Mouse (Mus musculus) yolk sac, embryonic 10.5 days (tissue): ENCODE measurements around the gene Icam5.
"Not testable (repeated sequence)": the region's sequence is repeated elsewhere in the genome, so short reads cannot be mapped to it uniquely, and the experiment has no call there.

Experiments
- DNase-seq: peaks from one replicate; pipeline ENCODE4 v3.0.0-alpha.2; 2017; ENCODE audit warnings: low spot score

Icam5 gene

DNA sequence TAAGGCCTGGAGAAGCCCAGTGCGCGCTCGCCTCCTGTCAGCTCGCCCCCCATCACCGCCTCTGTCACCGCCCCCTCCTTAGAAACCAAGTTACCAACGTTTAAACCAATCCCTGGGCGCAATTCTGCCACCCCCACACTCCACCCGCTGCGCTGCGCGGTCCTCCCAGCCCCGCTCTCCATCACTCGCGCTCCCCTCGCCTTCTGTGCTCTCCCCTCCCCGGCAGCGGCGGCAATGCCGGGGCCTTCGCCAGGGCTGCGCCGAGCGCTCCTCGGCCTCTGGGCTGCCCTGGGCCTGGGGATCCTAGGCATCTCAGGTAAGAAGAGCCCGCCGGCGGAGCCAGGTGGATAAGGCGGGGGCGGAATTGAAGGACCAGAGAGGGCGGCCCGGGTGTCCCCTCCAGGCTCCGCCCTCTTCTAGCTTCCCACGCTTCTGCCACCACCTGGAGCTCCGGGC lies at the start of gene Icam5:
Gene Icam5, plus strand, starts transcription at position 178 of the 456 bp plus-strand sequence.
- no peak for DNase-seq

DNA sequence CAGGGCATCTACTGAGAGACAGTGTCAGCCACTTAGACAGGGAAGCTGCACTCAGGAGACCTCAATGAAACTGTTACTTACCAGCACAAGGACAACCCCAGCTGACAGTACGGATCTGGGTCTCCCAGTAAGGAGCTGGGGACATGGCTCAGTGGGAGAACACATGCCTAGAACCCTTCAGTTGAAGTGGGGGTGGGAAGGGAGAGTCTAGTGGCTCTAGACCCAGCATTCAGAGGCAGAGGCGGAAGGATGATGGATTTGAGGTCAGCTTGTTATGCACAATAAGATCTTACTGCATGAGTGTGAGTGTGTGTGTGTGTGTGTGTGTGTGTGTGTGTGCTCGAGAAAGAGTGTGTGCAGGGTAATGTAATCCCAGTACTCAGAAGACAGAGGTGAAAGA lies 49.7 kb upstream of the Icam5 start:
- DNase-seq, result no peak

DNA sequence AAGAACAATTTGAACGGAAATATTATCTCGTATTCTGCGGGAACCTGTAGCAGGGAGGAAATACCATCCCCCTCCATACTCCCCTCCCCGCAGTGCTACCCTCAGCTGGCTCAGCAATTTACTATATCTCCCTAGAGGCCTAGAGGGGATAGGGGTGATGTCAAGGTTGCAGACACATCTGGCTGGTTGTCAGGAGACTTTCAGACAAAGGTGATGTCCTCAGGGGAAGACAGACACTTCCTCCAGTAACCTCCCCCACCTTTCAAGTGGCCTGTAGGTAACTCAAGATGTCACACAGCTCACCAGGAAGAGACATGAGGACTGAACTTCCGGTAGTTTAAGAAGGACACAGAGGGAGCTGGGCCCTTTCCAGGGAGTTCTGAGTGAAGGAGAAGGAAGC lies 48.7 kb upstream of the Icam5 start:
- no peak for DNase-seq

DNA sequence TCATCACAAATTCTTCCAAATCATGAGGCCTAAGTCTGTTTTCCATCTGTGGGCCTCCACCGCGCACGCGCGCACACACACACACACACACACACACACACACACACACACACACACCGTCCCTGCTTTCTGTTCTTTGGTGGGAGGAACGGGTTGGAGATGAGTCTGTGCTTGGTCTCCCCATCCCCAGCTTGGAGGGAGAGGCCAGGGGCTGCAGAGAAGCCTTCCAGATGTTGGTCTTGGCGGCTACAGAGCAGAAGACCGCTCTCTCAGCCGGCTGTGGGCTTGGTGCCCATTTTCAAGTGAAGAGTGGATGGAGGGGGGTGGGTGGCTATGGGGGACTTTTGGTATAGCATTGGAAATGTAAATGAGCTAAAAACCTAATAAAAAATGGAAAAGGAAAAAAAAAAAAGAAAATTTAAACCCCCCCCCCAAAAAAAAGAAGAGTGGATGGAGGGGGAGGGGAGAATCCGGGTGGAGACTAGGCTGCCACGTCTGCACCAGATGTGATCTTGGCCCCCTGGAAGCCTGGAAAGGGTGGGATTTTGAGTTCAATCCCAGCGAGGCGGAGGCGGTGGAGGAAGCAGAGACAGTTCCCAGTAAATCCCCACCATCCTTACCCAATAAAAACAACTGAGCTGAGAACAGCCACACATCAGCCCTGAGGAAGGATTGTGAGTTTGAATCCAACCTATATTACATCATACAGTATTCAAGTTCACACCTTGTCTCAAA lies 44.8 kb upstream of the Icam5 start:
- DNase-seq, result no peak

DNA sequence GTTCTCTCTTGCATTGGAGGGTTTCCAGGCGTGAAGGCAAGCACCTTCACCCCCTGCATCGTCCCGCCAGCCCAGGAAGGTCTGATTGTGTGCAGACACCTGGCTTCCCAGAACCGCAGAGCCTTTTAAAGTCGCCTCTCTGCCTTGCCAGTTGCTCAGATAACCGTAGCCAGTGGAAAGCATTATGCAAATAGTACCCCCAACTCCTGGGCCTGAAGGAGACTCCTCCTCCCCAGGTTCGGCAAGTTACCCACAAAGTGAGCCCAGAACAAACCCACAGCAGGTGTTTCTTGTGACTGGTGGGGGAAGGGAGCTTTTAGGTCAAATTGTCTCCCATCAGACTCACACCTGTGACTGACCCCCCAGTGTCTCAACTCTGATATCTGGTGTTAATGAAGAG lies 43.9 kb upstream of the Icam5 start:
- no peak for DNase-seq

DNA sequence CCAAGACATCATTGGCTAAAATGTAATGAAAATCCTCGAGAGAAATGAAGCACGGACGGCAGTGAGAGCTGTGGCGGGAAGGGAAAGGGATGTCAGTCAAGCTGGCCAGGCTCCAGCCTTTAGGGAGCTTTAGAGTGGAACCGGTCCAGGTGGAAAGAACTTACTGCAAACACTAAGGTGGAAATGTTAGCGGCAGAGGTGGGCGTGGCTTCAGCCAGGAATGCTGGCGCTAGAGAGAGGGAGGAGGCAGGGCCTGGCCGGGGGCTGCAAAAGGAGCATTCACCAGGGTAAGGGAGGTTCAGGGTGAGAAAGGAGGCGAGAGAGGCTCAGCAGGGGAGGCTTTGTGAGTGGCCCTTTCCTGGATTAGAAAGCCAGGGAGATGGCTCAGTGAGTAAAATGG lies 41.0 kb upstream of the Icam5 start:
- DNase-seq, result peak; percentile 28

DNA sequence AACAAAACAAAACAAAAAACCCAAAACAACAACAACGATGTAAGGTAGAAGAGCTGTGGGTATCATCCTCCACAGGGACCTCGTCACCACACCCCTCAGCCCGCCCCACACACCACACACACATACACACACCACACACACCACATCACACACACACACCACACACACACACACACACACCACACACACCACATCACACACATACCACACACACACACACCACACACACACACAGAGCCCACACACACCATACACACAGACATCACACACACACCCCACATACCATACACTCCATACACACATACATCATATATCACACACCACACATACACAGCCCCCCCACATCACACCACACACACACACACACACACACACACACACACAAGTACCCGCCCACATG lies 40.3 kb upstream of the Icam5 start:
- no peak for DNase-seq

DNA sequence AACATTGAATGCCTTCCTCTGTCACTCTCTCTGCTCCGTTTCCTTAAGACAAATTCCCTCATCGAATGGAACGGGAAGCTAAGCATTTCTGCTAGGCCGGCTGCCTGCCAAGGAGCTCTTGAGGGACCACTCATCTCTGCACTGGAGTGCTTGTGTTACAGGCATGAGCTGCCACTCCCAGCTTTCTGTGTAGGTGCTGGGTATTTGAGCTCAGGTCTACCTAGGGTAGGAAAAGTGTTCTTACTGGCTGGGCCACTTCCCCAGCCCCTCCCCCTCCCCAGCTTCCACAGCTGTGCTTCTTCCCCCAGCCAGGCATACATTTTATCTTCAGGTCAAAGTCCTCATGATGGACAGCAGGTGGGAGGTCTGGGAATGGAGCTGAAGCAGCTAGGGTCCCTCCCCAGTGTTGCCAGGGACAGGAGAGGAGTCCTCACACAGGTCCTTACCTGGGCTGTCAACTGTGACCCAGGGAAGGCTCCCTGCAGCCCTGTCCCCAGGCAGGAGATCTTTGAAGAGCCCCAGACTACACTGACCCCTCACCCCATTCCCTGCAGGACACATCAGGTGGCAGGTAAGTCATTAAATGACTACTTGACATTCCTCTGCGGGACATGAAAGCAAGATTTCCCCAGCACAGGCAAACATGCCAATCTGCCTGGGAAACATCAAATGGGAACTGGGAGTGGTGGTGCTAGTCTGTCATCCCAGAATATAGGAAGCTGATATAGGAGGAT lies 38.5 kb upstream of the Icam5 start:
- DNase-seq, result peak; percentile 87

DNA sequence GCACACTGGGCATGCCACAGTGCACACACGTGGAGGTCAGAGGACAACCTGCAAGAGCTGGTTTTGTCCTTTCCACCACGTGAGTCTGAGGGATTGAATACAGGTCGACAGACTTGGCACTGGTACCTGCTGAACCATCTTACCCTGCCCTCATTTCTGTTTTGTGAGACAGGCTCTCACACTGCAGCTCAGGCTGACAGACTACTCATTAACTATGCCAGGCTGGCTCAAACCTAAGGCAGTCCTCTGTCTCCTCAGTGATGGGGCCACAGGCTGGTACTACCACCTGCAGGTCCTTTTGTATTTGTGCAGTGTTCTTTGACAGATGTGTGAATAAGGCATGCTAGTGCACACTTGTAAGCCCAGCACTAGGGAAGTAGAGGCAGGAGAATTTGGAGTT lies 36.8 kb upstream of the Icam5 start:
- no peak for DNase-seq

DNA sequence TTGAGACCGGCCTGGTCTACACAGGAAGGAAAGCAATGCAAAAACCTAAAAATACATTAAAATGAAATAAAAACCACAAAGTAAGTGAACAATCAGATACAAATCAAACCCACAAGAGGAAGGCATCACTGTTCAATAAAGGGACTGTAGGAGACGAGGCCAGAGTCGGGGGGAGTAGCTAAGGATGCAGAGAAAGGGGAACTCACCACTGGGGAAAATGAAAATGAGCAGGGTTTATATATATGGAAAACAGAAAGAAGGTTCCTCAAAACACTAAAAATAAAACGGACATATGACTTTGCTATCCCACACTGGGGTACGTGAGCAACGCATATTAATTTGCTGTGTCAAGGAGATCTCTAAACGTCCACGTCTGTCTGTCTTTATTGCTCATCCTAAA lies 34.8 kb upstream of the Icam5 start:
- no peak for DNase-seq

DNA sequence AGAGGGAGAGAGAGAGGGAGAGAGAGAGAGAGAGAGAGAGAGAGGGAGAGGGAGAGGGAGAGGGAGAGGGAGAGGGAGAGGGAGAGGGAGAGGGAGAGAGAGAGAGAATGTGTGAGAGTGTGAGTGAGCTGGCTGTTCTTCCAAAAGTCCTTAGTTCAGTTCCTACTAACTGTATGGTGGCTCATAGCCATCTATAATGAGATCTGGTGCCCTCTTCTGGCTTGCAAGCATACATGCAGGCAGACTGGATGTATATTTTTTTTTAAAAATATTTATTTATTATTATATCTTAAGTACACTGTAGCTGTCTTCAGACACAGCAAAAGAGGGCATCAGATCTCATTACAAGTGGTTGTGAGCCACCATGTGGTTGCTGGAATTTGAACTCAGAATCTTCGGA lies 33.5 kb upstream of the Icam5 start:
- DNase-seq, result not testable (repeated sequence)

DNA sequence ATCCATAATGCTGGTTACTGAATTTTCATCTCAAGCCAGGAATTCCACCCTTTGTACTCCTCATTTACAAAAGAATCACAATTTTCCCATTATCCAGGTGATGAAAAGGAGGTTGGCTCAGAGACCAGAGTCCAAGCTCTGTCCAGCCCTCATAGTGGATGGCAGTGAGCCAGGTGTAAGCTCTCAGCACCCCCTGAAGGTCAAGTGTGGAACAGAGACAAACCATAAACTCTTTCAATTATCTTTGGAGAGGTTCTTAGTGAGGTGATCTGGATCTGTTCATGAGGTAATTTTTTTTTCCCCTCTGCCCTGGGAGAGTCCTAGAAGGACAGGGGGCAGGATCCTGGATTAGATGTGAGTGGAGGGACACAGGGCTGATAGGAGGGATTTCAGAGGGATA lies 31.1 kb upstream of the Icam5 start:
- no peak for DNase-seq

DNA sequence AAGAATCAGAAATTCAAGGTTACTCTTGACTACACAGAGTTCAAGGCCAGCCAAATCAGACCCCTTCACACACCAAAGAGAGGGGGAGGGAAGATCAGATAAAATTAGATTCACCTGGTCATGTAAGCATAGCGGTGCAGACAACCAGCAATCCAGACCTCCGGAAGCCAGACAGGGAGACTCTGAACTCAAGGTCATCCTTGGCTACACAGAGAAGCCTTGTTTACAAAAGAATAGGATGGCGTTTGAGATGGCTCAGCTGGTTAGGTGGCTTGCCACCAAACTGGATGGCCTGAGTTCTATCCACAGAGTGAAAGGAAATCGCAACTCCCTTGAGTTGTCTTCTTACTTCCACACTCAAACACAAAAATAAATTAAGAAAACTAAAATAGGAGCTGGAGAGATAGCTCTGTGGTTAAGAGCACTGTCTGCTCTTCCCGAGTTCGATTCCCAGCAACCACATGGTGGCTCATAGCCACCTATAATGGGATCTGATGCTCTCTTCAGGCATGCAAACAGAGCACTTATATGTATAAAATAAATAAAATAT lies 30.1 kb upstream of the Icam5 start:
- no peak for DNase-seq

DNA sequence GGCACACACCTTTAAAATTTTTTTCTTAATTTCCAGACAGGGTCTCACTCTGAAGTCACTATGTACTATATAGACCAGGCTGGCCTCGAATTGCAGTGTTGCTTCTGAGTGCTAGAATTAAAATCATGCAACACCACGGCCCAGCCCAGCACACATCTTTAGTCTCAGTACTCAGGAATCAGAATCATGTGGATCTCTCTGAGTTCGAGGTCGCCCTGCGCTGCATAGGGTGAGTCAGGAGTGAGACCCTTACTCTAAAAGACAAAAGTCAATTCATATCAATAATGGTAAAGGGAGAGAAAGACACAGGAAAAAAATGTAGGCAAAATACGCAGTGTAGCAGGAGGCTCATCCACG lies 29.6 kb upstream of the Icam5 start:
- no peak for DNase-seq

DNA sequence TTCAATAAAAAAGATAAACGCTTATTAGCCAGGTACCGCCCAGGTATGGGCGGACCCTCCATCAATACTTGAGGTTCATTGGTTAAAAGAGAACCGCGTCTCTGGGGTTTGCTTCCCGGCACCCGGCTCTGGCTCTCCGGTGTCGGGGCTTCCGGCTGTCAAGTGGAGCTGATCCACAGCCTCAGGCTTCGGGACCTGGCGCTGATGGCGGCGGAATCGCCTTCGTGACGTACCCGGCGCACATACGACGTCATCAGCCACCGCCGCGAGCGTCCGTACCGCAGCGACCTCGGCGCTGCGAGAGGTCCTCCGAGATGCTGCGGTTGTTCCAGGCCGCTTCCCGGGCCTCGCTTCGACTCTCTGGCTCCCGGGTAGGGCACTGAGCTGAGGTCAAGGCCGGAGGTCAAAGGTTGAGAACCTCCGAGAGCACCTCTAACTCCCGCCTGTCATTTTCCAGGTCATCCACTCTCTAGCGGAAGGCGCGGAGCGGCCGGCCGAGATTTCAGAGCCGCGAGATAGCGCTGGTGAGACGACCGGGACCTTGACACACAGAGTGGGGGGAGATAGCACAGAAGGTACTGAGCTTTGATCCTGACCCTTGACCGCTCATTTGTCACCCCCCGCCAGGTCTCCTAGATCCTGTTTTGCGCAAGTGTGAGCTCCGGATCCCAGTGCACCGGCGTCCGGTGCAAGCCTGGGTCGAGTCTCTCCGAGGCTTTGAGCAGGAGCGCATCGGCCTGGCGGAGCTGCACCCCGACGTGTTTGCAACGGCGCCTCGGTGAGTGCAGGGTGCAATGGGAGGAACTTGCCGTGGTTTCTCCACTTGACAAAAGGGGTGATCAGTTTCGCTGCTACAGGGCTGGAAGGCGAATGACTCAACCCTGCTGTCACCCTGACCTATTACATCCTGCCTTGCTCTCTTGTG lies 29.0 kb upstream of the Icam5 start, which contains the start of gene Mrpl4:
Gene Mrpl4, plus strand, starts transcription at position 112 of the 925 bp plus-strand sequence.
- DNase-seq, result peak; percentile 91

DNA sequence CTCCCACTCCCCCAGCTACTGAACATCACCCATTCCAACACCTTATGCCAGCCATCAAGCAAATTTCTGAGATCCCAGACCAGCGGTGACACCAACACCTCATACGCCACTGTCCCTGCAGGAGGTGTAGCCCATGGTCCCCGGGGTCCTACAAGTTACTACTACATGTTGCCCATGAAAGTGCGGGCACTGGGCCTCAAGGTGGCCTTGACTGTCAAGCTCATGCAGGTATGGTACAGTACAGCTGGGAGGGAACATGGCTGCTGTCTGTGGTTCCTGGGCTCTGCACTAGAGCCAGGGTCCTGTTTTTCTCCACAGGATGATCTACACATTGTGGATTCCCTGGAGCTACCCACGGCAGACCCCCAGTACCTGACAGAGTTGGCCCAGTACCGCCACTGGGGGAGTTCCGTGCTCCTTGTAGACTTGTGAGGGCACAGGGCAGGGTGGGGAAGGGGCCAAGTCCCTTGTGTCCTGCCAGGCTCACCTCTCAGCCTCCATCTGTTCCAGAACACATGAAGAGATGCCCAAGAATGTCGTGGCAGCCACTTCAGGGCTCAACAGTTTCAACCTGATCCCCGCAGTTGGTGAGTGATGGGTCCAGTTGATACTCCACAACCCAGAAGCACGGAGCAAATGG lies 24.4 kb upstream of the Icam5 start:
- no peak for DNase-seq

DNA sequence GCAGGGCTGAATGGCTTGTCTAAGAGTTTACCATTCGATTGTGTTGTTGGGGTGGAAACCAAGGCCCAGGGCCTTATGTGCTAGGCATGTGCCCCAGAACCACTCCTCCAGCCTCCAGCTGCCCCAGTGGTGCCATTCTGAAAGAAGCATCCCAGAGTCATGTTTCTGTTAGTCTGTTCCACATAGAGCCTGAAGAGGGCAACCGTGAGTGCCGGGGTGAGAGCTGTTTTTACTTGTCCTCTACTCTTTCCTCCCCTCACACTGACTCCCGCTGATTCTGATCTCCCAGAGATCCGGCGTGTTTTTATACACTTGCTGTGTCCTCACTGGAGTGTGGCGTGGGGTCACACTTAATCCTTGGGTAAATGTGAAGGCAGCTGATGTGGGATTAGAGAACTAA lies 23.9 kb upstream of the Icam5 start:
- DNase-seq, result no peak

DNA sequence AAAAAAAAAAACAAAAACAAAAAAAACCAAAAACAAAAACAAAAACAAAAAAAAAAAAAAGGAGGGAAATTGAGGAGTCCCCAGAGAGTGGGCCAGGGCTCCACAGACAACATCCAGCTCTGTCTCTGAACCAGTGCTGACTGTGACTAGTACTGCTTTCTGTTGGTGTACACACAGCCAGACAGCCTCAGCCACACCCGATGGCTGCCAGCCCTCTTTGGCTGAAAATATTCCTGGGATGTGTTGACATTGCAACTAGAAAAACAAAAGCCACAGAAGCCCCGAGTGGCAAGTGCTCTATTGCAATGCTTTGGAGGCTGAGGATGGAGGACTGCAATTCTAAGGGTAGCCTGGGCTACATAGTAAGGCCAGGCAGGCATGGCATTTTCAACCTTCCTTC lies 21.5 kb upstream of the Icam5 start:
- no peak for DNase-seq

DNA sequence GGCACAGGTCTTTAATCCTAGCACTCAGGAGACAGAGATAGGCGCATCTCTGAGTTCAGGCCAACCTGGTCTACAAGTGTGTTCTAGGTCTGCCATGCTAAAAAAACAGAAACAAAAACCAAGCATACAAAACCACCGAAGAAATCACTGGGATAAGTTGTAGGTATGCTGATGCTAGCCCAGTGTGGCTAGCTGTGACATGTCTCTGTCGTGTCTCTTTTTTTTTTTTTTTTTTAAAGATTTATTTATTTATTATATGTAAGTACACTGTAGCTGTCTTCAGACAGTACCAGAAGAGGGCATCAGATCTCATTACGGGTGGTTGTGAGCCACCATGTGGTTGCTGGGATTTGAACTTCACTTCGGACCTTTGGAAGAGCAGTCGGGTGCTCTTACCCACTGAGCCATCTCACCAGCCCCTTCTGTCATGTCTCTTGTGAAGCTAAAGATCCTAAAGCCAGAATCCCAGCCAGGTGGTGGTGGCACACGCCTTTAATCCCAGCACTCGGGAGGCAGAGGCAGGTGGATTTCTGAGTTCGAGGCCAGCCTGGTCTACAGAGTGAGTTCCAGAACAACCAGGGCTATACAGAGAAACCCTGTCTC lies 20.8 kb upstream of the Icam5 start:
- not testable (repeated sequence) for DNase-seq

DNA sequence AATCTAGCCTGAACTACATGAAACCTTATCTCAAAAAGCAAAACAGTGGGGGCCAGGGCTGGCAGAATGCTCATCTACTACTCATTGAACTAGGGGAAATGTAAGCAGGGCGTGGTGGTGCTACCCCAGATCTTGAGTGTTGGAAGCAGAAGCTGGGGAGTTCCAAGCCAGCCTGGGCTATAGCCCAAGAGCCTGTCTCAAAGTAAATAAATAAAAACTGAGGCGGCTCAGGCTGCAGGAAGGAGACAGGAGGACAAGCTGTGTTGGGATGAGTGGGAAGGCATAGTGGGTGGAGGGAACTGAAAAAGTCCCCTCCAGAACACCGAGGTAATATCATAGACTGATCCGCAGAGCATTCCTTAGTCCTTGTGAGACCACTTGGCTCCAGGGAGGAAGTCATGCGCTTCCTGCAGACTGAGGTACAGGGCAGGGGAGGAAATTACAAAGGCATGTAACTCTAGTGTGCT lies 20.0 kb upstream of the Icam5 start:
- DNase-seq, result no peak

DNA sequence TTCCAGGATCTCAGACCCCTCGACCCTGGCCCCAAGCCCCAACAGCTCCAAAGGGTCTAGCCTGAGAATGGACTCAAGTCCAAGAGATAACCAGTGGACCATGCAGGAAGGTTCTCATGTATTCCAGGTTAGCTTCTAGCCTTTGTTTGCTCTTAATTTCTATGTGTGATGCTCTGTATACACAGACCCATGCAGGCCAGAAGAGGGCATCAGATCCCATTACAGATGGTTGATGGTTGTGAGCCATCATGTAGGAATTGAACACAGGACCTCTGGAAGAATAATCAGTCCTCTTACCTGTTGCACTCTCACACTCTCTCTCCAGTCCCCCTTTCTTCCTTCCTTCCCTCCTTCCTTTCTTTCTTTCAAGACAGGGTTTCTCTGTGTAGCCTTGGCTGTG lies 19.5 kb upstream of the Icam5 start:
- DNase-seq, result no peak
